Mouse (Mus musculus): Measurements from ENCODE around the gene Sfi1.

DNA sequence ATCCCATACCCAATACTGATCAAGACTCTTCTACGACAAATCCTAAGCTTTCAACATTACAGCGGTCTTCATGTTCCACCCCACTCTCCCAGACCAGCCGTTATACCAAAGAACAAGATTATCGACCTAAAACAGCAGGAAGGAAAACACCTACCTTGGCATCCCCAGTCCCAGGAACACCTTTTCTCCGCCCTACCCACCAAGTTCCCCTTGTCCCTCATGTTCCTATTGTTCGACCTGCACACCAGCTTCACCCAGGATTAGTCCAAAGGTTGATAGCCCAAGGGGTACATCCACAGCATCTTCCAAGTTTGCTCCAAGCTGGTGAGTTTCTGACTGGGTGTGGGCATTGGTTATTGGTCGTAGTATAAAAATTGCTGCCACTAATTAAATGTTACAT lies 49.1 kb upstream of the Sfi1 start:
- TF ChIP-seq CTCF (IDR thresholded peaks at IDR 0.05; ENCODE audit: extremely low read depth, insufficient read depth, low read length): no peak
- no peak for TF ChIP-seq POLR2A (IDR thresholded peaks at IDR 0.05; ENCODE audit: extremely low read depth, insufficient read depth, low read length)

Data from cortical plate, adult 2 months (tissue).